Mouse (Mus musculus) olfactory bulb, adult 2 months (tissue): ENCODE results near the gene Cdh6. TPM values are rescaled to one million over a fixed set of nuclear protein-coding genes. Genes with fewer than 3 reads are reported as not detected.

Experiments used
- H3K27ac ChIP-seq: fragments of 200-500 bp; 2 replicates; pipeline ENCODE4 v1.5.1; 2012; ENCODE audit warnings: low read depth, low read length; ENCODE audit not compliant: insufficient read depth
- H3K4me1 ChIP-seq: fragments of 200-500 bp; 2 replicates; pipeline ENCODE4 v1.6.1; 2012; ENCODE audit warnings: low read length; ENCODE audit not compliant: control insufficient read depth, insufficient read depth
- H3K4me3 ChIP-seq: fragments of 200-500 bp; 2 replicates; pipeline ENCODE4 v1.5.1; 2012; ENCODE audit warnings: mild to moderate bottlenecking, low read depth, low read length, moderate library complexity; ENCODE audit not compliant: insufficient read depth
- CTCF ChIP-seq: fragments of 200-500 bp; IDR thresholded peaks from 2 replicates; pipeline ENCODE4 v1.5.1; 2012; ENCODE audit warnings: low read depth, mild to moderate bottlenecking, low read length, moderate library complexity; ENCODE audit not compliant: insufficient read depth
- POLR2A ChIP-seq: fragments of 200-500 bp; IDR thresholded peaks from 2 replicates; pipeline ENCODE4 v1.6.1; 2012; ENCODE audit warnings: mild to moderate bottlenecking, low read depth, low read length, moderate library complexity; ENCODE audit not compliant: insufficient read depth
- WGBS: fragments of 180-500 bp; shearing (Covaris S2); methylation state at CpG from one replicate; pipeline ENCODE4 v1.1.7; 2018; 5-methylcytosine and 5-hydroxymethylcytosine counted together
- polyA plus RNA-seq: library from polyadenylated mRNA; stranded (reverse); fragments of >200 nt; gene quantifications from 2 replicates; pipeline ENCODE4 v1.2.4, GENCODE M21; 2012; ENCODE audit warnings: low replicate concordance; ENCODE audit not compliant: missing spikeins, insufficient read depth, insufficient read length

Gene Cdh6
- polyA plus RNA-seq, 1 experiment = not detected

DNA sequence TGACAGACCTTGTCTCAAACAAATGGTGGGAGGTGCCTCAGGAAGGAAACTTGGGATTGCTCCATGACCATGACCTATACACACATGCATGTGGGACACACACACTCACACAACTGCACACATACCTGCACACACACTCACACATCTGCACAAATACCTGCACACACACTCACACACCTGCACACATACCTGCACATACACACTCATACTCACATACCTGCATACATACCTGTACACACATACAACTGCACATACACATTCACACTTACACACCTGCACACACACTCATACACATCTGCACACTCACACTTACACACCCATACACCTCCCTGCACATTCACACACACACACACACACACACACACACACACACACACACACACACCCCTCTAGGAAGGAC is 20.6 kb upstream of the Cdh6 start:
- TF ChIP-seq CTCF = no peak
- no peak for TF ChIP-seq POLR2A
- Histone ChIP-seq H3K4me3 (no peak overlapping the region), H3K4me1 (no peaks in the 10 kb centered on the region), H3K27ac (no peak overlapping the region)

DNA sequence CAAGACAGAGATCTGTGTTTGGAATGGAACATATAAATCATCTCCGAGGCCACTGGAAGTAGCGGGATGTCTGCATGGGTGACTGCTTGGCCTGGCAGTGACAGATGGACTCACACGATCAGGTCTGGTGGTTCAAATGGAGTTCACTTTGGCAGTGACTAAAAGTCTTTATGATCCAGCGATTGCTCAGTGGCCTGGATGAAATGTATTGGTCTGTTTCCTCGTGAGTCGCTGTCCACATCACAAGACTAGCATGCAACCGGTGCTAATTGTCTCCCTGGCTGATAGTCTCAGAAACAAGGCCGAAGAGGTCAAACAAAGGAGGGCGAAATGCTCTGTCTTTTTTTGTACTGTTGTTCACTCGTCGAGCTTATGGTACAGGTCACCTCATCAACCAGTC is 19.6 kb upstream of the Cdh6 start:
- no peak overlapping the region for H3K27ac ChIP-seq
- no peaks in the 10 kb centered on the region for H3K4me1 ChIP-seq
- H3K4me3 ChIP-seq = no peak overlapping the region
- WGBS = 82% methylated on average over 11 of the region's 11 CpGs
- no peak for TF ChIP-seq POLR2A
- TF ChIP-seq CTCF = no peak

DNA sequence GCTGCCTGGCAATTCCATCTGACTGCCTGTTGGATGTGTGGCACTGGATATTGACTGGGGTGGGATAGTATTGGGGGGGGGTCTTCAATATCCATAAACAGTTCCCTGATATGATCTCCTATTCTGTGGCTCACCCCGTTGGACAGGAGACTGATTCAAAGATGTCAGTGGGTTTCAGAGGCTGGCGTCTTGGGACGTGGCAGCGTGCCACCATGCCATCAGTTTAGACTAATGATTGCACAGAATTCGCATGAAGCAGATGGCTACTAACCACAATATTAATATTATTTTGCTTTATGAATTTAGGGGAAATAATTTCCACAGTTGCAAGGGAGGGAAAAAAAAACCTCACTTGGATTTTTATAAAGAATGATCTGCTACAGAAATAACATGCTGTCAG is 10.2 kb upstream of the Cdh6 start:
- no peak overlapping the region for H3K27ac ChIP-seq
- no peak for TF ChIP-seq CTCF
- TF ChIP-seq POLR2A = no peak
- WGBS = 77% methylated on average over 5 of the region's 5 CpGs
- H3K4me1 ChIP-seq = no peaks in the 10 kb centered on the region
- no peak overlapping the region for H3K4me3 ChIP-seq

DNA sequence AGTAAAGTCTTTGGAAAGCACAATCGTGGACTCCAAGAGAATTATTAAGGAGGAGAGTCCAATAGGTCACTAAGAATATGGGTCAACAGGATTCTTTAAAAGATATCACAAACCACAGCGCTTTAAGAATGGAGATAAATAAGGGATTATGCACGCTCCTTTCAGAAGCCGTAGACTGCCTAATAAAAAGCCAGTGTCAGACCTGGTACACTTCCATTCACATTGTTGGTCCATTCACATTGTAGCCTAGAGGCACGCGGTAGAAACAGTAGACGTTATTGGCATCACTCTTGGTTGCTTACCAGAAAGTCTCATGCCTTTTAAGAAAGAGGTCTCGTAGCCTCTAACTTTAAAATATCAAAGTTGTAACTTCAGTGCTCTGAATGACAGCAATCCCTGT is 8.0 kb upstream of the Cdh6 start:
- Histone ChIP-seq H3K4me3 (no peak overlapping the region), H3K4me1 (no peaks in the 10 kb centered on the region), H3K27ac (no peak overlapping the region)
- TF ChIP-seq POLR2A (no peak), CTCF (no peak)
- 64% methylated on average over 8 of the region's 8 CpGs for WGBS

DNA sequence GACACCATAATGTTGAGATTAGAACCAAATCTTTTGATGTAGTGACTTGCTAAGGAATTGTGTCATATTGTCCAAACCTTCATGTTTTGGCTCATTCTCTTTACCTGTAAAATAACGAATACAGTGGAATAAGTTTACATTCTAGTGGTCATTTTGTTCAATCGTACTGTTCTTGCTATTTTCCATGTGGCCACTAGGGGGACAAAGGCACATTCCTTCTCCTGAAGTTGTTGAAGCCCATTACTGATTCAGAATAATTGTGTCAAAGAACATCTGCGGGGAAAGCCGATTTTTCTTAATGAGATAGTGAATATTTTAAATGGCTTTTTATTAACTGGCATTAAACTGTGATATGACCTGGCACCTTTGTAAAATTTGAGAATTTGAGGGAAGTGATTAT is 7.5 kb upstream of the Cdh6 start:
- H3K4me1 ChIP-seq = no peaks in the 10 kb centered on the region
- TF ChIP-seq CTCF (no peak), POLR2A (no peak)
- WGBS = 13% methylated on average over 4 of the region's 4 CpGs
- H3K4me3 ChIP-seq = no peak overlapping the region
- no peak overlapping the region for H3K27ac ChIP-seq

DNA sequence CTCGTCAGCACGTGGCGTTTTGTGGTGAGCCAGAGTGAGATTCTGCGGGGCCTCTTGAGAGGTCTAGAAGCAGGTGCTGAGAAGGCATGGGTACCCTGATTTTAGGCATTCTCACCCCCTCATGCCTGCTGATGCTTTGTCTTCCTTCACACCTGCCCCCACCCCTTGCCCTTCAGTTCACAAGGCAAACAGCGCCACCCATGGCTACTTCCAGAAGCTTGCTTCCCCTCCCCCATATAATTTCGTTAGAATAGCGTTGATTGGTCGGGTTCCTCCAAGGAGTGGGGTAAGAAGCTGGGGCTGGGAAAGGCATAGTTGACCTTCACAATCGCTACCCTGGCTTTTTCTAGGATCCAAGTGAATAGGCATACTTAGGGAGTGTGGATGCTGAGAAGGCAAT is 2.5 kb upstream of the Cdh6 start:
- 57% methylated on average over 9 of the region's 9 CpGs for WGBS
- H3K27ac ChIP-seq = no peak overlapping the region
- TF ChIP-seq POLR2A (no peak), CTCF (no peak)
- 0 out of 2 replicates have a peak, but pooled peaks cover 2% of the 10 kb centered on the region for H3K4me1 ChIP-seq
- H3K4me3 ChIP-seq = no peak overlapping the region

DNA sequence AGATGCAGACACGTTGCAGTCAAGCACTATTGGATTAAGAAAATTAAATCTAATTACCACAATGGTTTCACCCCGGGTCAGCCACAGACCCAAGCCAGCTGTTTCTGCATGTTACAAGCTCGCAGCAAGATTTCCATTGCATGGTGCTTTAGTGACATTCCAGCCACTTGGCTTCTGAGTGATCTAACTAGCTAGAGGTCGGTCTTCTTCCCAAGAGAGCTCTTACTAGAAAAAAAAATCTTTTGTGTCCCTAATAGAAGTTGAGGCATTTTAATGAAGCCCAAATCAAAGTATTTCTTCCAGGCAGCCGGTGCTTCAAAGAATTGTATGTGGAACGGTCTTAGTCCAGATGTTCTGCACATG is 1.1 kb upstream of the Cdh6 start:
- WGBS = 48% methylated on average over 6 of the region's 6 CpGs
- no peak for TF ChIP-seq CTCF
- TF ChIP-seq POLR2A = no peak
- Histone ChIP-seq H3K4me3 (no peak overlapping the region), H3K4me1 (0 out of 2 replicates have a peak, but pooled peaks cover 2% of the 10 kb centered on the region), H3K27ac (no peak overlapping the region)

DNA sequence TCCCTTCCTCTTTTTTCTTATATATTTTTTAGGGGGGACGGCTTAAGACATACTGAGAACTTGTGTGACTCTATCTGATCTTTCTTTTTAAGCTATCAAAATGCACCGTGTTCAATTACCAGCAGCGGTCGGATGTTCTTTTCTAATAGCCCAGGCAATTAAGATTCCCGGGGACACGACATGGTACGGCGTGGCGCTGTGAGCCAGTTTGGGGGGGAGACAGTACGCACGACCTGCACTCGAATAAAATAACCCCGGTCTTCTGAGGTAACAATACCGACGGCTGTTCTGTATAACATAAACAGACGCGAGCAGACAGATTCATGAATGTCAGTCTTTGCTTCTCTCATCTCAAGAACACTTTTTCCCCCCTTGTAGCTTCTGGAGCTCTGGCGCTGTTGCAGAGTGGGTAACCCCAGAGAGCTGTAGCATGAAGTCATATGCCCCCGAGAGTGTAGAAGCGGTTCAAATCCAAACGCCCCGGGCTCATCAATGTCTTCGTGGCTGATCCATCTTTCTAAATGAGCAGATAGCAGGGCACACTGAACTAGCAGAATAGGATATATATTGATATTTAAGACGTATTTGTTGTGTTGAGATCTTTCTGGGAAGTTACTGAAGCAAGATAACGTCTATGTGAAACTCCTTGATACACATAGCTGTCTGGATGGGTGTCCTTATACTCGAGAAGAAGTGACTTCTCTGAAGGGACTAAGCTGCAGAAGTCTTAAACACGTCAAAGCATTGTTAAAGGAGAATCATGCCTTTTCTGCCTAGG is 554 bp upstream of the Cdh6 start:
- TF ChIP-seq CTCF (no peak), POLR2A (no peak)
- 0 out of 2 replicates have a peak, but pooled peaks cover 2% of the 10 kb centered on the region for H3K4me1 ChIP-seq
- H3K27ac ChIP-seq = no peak overlapping the region
- 4% methylated on average over 27 of the region's 27 CpGs for WGBS
- peak overlapping the region; percentile 78 for H3K4me3 ChIP-seq

DNA sequence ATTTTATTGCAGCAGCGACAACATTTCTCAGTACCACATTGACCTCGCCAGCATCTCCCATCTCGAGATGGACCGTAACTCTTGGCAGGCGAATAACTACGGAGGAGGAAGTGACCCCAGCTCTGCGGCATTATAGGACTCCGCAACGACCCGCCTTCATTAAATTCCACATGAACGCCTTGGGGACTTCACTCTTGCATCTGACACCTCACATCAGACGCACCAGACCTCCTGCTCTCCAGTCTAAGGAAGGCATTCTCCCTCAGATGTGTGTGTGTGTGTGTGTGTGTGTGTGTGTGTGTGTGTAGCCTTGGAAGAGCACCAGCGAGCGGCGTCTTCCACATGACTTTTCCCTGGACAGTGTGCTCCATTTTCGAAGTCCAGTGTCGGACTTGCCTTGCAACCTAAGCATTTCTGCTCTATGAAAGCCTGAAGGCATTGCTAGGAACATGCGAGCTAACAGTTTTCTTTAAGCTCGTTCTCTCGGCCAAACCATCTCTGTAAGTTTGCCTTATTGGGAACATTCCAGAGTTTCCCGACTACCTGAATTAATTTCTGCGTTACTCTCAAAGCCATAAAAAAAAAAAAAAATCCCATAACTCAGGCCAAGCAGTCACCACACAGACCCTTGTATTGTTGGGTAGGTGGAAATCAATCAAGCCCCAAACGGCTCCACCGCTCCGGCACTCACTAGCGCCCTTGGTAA is 957 bp downstream of the Cdh6 start:
- Histone ChIP-seq H3K4me3 (peak overlapping the region; percentile 78), H3K4me1 (0 out of 2 replicates have a peak, but pooled peaks cover 2% of the 10 kb centered on the region), H3K27ac (peak overlapping the region; percentile 24; the same call in 1 of the 2 replicates)
- TF ChIP-seq CTCF = no peak
- no peak for TF ChIP-seq POLR2A
- WGBS = under 1% methylated on average over 26 of the region's 26 CpGs
